Mouse (Mus musculus): Measurements from ENCODE around the gene Panx2.

The Panx2 gene

DNA sequence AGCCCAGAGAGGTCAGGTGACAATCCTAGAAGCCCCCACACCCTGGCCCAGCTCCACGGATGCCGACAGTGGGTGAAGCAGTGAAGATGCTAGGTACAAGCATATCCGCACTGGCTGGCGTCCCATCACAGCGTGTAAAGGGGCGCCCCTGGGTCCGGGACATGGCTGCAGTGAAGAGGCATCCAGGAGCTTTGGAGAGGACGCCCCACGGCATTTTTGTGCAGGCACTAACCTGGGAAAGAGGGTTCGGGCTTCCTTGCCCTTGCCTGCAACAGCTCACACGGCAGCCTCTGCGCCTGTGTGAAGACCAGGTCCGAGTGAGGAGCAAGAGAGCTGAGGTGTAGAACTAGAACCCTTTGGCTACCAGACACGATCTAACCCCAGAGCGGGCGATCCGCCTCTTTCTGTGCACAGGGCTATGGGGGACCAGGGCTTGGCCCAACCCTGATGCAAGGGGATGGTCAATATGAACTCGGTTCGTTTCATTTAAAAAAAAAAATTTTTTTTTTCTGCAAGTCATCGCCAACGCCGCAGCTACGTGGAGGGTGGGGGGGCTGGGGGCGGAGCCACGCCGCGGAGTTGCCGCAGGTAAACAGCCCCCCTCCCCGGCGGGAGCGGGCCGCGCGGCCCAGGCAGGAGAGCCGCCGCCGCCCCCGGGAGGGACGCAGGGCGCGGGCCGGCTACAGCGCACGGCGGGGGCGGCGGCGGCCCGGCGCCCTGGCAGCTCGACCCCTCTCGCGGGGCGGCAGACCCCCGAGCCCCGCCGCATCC, at the start of gene Panx2:
TSS of gene Panx2 (plus strand) at position 574 of the 771 bp plus-strand sequence.
- DNase-seq (ENCODE audit: inconsistent age in 2 of 2, low spot score in 1 of 2): peak in 1 of 2 experiments; percentile 51

DNA sequence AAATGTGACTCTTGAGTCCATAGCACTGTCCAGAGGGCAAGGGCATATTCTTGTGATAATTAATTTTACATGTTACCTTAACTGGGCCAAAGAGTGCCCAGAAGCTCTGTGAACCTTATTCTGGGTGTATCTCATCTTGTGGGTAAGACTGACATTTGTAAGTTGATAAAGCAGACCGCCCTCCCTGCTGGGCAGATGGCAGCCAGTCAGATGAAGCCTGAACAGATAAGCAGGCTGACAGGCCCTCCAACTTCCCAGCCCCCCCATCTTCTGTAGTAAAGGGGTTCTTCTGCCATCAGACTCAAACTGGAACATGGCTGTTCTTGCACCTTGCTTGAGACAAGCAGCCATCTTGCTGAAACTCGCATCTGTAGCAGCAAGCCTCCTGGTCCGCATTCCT, 42.8 kb upstream of the Panx2 start:
- DNase-seq (ENCODE audit: inconsistent age in 2 of 2, low spot score in 1 of 2): no peak

DNA sequence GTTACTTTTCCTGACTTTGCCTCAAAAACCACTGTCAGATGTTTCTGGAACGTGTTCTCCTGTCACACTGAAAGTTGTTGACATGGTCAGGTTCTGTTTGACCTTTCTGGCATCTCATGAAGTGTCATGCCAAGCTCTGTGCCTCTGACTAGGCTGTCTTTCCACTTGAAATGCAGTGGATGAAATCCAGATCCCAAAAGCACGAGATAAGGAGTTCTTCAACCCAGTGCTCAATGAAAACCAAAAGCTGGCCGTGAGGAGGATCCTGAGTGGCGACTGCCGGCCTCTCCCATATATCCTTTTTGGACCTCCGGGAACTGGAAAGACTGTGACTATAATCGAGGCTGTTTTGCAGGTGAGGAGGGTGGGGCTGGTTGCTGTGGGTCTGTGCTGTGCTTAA, 39.4 kb upstream of the Panx2 start:
- DNase-seq (ENCODE audit: inconsistent age in 2 of 2, low spot score in 1 of 2): no peak

DNA sequence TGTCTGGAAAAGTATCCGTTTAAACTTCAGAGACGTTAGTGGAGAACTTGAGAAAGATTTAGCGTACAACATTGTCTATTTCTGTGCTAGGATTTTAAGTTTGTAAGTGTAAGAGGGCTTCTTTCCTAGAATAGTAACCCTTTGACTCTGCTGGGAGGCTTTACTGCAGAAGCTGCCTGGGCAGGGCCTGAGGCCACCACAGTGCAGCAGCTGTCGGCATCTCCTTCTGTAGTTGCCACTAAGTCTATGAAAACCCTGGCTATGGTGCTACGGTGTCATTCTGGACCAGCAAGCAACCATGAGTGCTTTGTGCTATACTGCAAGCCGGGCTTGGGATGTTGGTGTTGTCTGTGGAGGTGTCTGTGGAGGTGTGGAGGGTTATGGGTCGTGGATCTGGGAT, 39.0 kb upstream of the Panx2 start:
- no peak for DNase-seq (ENCODE audit: inconsistent age in 2 of 2, low spot score in 1 of 2)

DNA sequence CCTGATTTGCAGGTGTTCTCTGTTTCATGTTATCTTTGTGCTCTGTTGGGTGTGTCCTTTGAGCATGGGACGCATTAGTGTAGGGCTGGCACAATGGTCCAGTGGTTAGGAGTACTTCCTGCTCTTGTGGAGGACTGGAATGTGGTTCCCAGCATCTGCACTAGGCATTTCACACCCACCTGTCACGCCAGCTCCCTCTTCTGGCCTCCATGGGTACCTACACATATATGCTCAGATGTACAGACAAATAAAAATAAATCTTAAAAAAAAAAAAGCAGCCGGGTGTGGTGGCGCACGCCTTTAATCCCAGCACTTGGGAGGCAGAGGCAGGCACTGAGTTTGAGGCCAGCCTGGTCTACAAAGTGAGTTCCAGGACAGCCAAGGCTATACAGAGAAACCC, 15.2 kb upstream of the Panx2 start:
- no peak for DNase-seq (ENCODE audit: inconsistent age in 2 of 2, low spot score in 1 of 2)

DNA sequence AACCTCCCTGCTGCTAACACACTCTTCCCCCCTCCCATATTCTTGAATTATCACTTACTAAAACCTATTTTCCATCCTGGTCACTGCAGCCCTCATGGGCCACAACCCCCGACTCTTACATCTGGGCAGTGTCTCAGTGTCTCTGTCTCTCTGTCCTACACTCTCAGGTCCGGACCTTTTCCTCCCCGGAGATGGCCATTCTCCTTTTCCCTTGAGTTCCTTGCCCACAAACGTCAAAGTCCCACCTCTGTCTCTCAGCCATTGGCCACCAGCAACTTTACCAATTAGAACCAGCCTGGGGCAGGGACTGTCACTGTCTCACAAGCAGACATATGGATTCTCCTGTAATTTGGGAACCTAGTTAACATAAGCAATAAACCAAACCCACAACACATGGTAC, 13.2 kb upstream of the Panx2 start:
- DNase-seq (ENCODE audit: inconsistent age in 2 of 2, low spot score in 1 of 2): no peak

DNA sequence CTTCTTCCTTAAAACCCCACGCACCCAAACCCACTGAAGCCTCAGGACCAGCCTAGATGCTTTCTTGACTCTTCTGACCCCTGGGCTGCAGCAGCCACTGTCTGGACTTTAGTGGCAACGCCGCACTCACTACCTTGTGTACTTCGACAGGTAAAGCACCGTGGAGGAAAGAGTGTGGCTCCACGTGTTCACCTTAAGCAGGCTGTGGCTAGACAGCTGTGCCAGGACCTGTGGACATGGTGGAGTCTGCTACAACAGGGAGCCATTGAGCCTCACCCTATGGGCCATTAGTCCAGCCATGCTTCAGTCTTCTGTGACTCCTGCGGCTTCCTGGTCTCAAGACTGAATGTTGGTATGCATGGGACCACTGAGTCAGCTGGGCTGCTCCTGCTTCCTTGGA, 4.9 kb upstream of the Panx2 start:
- no peak for DNase-seq (ENCODE audit: inconsistent age in 2 of 2, low spot score in 1 of 2)

DNA sequence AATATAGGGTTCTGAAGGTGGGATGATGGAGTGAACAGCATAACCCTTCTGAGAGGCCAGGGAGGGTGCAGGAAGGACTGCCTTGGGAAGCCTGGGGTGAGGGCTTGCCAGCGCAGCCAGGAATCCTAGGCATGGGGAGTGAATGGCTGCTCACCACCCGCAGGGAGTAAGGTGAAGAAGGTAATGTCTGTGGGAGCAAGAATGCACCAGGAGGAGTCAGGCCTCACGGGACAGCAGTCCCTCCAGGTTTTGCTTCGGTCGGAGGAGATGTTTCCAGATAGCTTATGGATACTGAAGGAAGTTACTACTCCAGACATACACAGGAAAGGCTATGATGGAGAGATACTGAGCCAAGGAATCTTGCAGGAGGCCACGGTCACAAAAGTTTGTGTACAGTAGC, 798 bp upstream of the Panx2 start:
- no peak for DNase-seq (ENCODE audit: inconsistent age in 2 of 2, low spot score in 1 of 2)

DNA sequence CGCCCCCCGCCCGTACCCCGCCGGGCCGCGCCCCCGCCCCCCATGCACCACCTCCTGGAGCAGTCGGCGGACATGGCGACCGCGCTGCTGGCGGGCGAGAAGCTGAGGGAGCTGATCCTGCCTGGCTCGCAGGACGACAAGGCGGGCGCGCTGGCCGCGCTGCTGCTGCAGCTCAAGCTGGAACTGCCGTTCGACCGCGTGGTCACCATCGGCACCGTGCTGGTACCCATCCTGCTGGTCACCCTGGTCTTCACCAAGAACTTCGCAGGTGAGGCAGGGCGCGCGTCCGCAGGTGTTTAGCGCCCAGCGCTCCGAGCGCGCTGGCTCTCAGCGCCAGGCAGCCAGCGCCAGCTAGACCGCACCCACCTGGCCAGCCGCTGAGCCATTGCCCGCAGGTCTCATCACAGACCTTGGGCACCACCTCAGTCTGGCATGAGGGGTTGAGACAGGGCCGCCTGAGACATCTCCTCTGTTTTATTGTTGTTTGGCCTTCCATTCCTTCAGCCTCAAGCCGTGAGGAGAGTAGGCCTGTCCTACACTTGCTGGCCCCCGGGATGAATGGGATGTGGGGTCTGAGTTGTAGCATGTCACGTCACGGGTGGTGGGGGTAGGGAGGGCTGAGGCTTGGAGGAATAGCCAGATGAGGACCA, 623 bp downstream of the Panx2 start:
- DNase-seq (ENCODE audit: inconsistent age in 2 of 2, low spot score in 1 of 2): peak; percentile 21 to 54

DNA sequence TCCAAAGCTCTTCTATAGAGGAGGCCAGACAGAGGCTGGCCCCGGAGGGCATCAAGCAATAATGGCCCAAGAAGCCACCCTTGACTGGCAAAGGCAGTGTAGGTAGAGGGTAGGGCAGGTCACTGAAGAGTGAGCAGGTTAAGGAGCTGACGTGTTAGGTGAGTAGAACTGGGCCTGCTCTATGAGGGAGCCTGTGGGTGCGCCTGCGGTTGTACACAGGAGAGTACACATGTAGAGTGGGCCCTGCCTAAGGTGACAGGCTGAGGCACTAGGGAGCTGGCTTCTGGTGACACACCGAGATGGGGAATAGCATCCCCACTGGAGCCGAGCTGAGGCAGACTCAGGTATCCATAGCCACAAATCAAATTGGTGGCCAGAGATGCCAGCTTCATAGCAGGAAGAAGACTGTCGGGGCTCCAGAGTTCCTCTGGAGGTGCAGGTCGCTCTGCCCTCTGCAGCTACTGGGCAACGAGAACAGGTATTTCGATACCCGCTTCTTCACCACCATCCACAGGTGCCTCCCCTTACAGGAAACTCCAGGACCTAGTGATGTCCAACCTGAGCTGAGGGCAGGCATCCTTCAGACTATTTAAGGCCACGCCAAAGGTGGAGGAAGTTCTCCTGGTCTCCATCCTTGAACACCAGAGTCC, 1.4 kb downstream of the Panx2 start:
- no peak for DNase-seq (ENCODE audit: inconsistent age in 2 of 2, low spot score in 1 of 2)

DNA sequence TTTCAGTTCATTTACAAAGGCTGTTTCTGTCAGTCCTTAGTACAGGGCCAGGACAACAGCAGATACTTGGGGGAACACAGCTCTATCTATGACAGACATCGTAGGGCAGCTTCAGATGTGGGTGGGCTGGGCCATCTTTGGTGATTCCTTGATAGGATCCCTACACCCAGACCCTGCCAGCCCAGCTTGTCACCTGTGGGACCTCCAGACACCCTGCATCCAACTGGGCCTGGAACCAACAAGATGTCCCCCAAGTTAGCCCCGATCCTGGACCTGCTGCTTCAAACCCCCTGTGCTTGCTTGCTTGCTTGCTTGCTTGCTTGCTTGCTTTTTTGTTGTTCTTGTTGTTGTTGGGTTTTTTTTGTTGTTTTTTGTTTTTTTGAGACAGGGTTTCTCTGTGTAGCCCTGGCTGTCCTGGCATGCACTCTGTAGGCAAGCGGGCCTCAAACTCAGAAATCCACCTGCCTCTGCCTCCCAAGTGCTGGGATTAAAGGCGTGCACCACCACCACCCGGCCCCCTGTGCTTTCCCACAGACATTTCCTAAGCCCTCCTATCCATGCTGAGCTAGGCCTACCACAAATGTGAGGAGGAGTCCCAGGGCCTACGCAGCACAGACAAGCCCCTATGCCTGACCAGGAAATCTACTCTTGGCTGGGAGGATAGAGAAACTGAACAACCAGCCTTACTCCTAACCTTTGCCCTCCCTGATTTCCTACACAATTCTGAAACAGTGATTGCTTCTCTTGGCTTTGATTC, 2.4 kb downstream of the Panx2 start:
- DNase-seq (ENCODE audit: inconsistent age in 2 of 2, low spot score in 1 of 2): no peak

DNA sequence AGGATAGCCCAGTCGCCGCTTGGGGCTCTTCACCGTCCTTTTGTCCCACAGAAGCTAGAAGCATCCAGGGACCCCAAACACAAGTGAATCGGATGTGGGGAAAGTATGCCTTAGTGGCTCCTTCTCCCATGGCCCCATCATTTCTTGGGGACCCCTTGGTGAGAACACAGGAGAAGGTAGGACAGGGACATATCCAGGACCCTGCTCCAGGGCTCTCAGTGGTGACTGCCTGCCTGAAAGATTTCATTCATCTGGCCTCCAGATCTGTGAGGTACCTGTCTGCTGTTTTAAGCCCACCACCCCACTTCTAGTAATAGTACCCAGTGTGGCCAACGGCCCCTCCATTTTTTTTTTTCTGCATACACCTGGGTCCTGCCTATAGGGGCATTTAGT, 3.0 kb downstream of the Panx2 start:
- DNase-seq (ENCODE audit: inconsistent age in 2 of 2, low spot score in 1 of 2): peak in 1 of 2 experiments; percentile 16

DNA sequence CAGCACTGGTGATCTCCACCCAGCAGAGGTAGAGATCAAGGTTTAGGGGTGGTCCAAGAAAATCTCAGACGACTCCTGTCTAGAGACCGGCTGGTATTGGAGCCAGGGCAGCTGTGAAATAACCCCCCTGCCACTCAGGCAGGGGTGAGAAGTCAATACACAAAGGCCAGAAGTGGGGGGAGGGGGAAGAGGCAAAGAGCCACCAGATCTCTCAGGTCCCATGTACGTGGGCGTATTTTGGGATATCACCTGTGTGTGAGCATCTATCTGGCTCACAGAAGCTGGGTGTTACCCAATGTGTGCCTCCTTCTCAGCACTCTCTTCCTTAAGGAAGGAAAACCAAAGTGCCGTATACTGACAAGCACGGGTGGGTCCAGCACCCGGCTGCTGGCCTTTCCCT, 3.5 kb downstream of the Panx2 start:
- DNase-seq (ENCODE audit: inconsistent age in 2 of 2, low spot score in 1 of 2): no peak

DNA sequence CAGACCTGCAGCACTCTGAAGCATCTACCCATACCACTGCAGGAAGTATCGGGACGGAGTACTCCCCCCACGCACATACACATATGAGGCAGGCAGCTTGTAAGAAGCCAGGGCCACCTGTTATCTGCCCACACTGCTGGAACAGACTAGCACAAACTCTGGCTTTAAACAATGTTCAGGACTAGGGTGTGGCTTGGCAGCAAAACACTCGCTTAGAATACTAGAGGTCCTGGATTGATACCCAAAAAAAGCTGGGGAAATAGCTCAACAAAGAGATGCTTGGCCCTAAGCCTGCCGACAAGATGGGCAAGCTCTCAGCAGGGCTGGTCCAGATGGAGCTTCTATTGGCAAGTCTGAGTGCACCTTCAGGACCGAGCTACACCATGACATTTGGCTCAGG, 4.0 kb downstream of the Panx2 start:
- DNase-seq (ENCODE audit: inconsistent age in 2 of 2, low spot score in 1 of 2): no peak

DNA sequence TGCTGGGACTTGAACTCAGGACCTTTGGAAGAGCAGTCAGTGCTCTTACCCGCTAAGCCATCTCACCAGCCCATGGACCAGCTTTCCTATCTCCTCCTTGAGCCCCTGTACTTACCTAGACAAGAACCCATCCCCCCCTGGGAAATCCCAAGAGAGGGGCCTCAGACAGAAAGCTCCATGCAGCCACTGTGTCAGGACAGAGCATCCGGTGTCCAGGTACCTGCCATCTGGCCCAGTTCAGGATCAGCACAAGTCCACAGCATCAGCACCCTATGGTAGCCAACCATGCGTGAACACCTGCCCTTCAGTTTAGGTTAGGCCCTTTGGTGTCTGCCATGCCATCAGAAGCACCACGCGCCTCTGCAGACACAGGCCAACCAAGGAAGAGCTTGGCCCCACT, 5.4 kb downstream of the Panx2 start:
- DNase-seq (ENCODE audit: inconsistent age in 2 of 2, low spot score in 1 of 2): no peak

DNA sequence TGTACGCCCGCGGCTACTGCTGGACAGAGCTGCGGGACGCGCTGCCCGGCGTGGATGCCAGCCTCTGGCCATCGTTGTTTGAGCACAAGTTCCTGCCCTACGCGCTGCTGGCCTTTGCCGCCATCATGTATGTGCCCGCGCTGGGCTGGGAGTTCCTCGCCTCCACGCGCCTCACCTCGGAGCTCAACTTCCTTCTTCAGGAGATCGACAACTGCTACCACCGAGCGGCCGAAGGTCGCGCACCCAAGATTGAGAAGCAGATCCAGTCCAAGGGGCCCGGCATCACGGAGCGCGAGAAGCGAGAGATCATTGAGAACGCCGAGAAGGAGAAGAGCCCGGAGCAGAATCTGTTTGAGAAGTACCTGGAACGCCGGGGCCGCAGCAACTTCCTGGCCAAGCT, 8.1 kb downstream of the Panx2 start:
- peak in 1 of 2 experiments; percentile 21 for DNase-seq (ENCODE audit: inconsistent age in 2 of 2, low spot score in 1 of 2)

DNA sequence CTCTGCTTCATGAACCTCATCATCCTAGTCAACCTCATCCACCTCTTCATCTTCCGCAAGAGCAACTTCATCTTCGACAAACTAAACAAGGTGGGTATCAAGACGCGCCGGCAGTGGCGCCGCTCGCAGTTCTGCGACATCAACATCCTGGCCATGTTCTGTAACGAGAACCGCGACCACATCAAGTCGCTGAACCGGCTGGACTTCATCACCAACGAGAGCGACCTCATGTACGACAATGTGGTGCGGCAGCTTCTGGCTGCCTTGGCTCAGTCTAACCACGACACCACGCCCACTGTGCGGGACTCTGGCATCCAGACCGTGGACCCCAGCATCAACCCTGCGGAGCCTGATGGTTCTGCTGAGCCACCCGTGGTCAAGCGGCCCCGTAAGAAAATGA, 8.7 kb downstream of the Panx2 start:
- no peak for DNase-seq (ENCODE audit: inconsistent age in 2 of 2, low spot score in 1 of 2)

DNA sequence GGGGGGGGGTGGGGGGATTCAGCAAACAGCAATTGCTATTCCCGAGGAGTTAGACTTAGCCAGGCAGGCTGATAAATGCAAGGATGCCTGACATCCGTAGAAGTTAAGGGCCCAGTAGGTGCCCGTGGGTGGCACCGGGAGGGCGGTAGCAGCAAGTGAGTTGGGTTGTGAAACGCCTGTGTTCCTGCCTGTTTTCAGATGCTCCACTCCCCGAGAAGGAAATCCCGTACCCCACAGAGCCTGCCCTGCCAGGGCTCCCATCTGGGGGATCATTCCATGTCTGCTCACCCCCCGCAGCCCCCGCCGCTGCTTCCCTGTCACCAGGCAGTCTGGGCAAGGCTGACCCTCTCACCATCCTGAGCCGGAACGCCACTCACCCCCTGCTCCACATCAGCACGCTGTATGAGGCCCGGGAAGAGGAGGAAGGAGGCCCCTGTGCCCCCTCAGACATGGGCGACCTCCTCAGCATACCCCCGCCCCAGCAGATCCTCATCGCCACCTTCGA, 9.9 kb downstream of the Panx2 start:
- no peak for DNase-seq (ENCODE audit: inconsistent age in 2 of 2, low spot score in 1 of 2)

DNA sequence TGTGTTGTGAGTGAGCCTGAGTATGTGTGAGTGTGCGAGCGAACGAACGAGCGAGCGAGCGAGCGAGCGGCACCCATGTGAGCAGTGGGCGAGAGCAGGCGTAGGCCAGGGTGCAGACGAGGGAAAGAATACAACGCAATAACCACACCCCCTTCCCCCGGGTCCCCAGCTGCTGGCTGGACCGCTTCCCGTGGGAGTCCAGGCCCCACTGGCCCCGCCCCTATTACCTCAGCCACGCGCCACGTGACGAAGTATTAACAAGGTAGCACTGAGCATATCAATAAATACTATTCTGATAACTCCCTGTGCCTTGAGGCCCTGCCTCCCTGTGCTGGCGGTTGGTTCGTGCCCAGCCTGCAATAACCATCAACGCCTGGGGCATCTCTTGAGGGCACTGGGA, 11.1 kb downstream of the Panx2 start:
- DNase-seq (ENCODE audit: inconsistent age in 2 of 2, low spot score in 1 of 2): peak in 1 of 2 experiments; percentile 31

DNA sequence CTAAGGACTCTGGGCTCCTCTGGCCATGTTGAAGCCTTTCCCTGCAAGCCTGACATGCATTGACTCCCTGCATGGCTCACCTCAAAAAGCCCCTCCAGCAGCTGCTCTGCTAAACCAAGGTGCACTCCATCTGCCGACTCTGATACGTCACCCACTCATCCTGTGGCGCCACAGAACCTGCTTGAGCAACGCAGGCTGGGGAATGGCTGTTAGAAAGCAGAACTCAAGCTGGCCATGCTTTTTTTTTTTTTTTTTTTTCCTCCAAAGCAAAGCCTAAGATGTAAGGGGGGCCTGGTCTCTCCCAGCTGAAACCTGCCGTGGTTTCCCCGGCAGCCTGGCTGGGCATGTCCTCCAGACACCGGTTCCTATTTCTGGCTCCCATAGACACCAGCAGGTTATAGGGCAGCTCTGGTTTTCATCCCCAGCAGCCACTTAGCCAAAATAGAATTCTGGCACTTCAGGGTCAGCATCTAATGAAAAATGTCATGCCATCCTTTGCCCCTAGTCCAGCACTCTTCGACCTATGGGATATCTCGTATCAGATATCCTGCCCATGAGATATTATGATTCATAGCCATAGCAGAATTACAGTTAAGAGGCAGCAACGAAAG, 14.6 kb downstream of the Panx2 start:
- DNase-seq (ENCODE audit: inconsistent age in 2 of 2, low spot score in 1 of 2): no peak

Data from adrenal gland, adult (tissue).